Mouse (Mus musculus): Measurements from ENCODE around the gene Atxn7.

DNA sequence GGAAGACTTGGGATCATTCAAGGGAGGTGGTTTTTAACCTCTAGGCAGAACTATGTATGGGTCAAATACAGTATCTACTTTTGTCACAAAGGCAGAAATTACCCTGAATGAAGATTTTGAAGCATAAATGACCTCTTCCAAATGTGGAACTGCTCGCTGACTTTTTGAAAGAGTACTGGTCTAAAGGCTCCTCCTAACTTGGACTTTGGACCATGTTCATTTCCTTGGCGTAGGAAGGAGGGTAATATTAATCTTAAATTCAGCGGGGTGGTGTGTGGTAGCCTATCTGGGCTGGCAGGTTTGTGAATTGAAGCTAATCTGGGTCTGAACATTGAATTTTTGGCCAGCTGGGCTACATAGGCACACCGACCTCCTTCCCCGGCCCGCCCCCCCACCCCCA lies 1.2 kb downstream of the Atxn7 start:
- TF ChIP-seq POLR2A (IDR thresholded peaks at IDR 0.05; ENCODE audit: low read depth, low read length) (no peak), CTCF (IDR thresholded peaks at IDR 0.05; ENCODE audit: extremely low read depth, insufficient read depth, insufficient read length, insufficient replicate concordance) (no peak)
